Mouse (Mus musculus): ENCODE results near the gene Slc16a2. TPM values are rescaled to one million over a fixed set of nuclear protein-coding genes. Genes with fewer than 3 reads are reported as not detected.
A peak's percentile ranks its signal among the peaks of the same experiment; 100 is the strongest.

The Slc16a2 gene
- total RNA-seq, 2 experiments from 2014 or later, result 31.8 to 43.1 TPM

DNA sequence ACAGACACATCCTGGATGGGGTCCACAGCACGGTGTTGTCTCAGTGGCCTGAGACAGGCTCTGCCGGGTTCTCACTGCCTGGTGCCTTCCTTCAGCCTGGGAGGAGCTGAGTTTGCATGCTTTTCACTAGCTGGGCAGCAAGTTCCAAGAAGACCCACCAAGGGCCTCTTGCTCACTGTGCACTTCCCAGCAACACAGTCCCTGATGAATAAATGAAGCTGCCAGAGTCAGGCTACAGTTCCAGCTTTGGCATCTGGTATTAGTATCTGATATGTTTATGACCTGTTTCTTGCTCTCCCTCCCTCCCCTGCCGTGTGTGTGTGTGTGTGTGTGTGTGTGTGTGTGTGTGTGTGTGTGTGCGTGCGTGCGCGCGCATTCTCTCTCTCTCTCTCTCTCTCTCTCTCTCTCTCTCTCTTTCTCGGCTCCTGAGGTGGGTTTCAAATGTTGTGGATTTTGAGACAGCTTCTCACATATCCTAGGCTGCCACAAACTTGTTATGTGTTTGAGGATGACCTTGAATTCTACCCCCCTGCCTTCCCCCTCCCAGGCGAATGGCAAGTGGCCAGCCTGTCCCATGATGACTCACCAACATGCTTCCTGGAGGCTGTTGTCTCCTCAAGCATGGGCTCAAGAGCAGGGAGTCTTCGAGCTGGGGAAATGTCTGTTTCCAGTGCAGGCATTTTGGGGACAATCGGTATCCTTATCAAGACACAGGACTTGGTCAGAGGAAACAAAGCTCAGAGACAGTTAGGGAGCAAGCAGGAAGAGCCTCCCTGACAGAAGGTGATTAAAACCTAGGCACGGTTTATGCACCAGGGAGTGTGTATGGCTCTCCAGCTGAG lies 80.3 kb downstream of the Slc16a2 start:
- DNase-seq (ENCODE audit: low spot score in 2 of 2), result peak in 1 of 2 experiments; percentile 17

DNA sequence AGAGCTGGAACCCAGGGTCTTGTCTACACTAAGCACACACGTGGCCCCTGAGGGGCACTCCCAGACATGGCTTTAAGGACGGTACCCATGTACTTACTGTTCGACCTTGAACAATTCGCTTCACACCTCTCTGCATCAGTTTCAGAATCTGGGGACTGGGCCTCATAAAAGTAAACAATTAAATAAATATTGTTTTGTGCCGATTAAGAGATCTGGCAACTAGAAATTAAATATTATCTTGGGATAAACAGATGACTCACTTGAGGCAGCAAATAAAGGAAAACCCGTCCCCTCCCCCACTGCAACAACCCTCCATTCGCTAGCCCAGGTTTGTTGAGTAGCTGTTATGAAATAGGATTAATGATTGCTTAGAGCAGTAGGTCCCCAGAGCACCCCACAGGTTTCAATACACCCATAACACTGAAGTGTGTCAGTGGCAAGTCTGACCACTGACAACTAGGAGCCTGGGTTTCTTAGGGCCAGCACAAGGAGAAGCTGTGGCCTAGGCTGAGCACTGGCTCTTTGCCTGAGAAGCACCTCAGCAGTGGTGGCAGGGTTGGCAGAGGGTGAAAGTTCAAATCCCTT lies 87.7 kb downstream of the Slc16a2 start:
- no peak for DNase-seq (ENCODE audit: low spot score in 2 of 2)

DNA sequence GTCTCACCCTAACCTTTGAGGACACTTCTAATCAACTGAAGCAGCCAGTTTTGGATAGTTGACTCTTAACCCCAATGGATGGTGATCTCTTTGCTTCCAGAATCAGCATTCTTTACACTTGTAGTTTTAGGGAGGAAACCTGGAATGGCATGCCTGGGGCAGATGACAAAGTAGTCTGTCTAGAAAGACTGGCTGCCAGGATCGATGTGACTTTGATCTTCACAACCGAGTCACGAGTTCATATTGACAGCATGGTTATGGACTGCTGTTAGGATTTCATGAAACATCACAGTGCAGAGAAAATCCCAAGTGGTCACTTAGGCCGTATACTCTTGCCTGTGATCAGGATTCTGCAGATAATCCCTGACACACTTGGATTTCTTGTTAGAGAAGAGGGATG lies 88.7 kb downstream of the Slc16a2 start:
- no peak for DNase-seq (ENCODE audit: low spot score in 2 of 2)

DNA sequence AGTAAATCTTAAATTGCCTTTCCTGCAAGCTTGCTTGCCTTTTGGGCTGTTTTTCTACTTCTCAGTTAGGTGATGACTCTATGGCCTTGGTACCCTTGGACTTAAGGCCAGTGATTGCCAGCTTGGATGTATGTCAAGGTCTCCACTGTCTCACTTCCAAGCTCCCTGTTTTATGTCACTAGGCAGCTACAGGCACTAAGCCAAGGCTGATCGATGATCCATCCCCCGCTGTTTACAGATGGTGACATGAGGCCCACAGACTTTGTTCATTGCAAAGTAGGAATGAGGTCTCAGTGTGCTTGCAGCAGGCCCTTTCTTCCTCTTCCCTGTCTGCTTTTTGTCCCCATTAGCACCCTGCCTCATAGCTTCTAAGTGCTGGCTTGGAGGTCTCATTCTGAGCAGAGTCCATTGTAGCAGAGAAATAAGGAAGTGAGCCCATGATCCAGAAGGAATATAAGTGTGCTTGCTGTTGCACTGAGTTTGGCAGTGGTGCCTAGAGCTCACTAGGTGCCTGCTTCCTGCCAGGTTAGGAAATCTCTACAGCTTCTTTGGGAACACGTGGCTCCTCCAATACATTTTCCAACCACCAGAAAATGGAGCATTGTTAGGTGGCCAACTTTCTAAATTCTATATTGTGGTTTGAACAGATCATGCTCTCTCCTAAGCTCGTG lies 89.6 kb downstream of the Slc16a2 start:
- DNase-seq (ENCODE audit: low spot score in 2 of 2), result no peak

- DNase-seq (ENCODE audit: low spot score in 2 of 2), result no peak
Observed at GRCm38 (mm10) chrX:103722437-103722836, 99.3 kb downstream of the Slc16a2 start.

DNA sequence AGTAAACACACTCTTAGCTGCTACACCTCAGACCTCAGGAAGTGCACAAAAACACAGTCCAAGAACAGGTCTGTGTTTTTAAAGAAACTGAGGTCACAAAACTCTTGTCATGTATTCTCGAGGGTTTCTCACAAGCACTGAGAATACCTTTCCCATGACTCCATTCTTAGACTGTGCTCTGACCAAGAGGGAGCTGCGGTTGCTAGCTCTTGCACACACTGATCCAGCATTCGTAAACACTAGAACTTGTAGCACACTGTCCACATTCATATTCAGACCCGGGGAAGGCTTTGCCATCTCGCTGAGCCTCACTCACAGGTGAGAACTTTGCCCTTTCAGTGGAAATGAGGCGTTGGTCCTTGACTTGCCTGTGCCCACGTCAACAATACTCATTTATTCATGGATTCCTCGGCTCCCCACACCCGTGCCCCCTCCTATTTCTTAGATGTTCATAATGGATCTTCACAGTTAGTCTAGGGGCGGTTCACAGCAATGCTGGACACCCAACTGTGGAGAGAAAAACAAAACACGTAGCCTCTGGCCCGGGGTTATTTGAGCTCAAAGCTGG lies 102.1 kb downstream of the Slc16a2 start:
- DNase-seq (ENCODE audit: low spot score in 2 of 2), result no peak

DNA sequence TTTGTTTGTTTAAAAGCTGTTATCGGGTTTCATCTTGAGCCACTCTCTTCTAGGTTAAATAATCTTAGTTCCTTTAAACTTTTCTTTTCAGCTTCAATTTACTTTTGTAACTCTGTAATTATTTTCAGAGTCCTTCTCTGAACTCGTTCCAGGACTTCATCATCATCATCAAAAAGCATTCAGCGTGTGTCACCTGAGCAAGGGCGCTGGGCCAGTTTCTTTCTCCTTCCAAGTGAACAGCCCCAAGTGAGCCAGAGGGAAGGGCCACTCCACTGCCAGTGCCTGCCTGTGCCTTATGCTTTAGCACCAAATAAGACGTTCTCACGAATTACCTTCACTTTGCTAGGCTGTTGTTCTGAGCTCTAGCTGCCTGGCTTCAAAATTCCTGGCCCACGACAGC lies 108.9 kb downstream of the Slc16a2 start:
- DNase-seq (ENCODE audit: low spot score in 2 of 2), result no peak

DNA sequence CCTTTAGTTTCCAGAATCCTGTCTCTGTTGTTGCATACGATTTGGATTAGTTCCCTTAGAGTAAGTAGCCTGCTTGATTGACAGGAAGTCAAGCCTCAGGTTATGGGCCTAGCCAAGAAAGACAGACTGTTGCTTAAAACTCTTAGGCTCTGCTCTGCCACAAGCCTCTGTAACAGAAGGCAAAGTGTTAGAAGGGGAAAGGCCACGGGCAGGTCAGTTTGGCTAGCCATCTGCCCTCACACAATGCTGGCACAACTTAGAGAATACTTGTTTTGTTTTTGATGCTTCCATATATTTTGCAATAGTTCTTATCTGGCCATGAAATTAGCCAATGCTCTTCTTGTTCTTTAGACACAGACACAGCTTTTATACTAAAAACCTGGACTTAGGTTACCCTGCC lies 112.1 kb downstream of the Slc16a2 start:
- DNase-seq (ENCODE audit: low spot score in 2 of 2), result no peak

- no peak for DNase-seq (ENCODE audit: low spot score in 2 of 2)
Observed at GRCm38 (mm10) chrX:103708592-103708991, 113.2 kb downstream of the Slc16a2 start.

DNA sequence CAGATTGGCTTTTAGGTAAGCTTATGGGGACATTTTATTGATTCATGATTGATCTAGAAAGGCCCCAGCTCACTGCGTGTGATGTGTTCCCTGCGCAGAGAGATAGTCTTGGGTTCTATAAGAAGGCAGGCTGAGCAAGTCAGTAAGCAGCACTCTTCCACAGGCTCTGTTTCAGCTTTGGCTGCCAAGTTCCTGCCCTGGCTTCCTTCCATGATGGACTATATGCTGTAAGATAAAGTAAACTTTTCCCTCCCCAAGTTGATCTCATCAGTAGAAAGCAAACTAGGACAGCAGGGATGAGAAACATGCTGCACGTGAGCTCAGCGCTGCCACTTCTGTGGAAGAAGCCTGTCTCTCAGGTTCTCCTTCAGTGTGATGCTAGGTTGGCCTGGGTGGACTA lies 117.2 kb downstream of the Slc16a2 start:
- DNase-seq (ENCODE audit: low spot score in 2 of 2), result no peak

DNA sequence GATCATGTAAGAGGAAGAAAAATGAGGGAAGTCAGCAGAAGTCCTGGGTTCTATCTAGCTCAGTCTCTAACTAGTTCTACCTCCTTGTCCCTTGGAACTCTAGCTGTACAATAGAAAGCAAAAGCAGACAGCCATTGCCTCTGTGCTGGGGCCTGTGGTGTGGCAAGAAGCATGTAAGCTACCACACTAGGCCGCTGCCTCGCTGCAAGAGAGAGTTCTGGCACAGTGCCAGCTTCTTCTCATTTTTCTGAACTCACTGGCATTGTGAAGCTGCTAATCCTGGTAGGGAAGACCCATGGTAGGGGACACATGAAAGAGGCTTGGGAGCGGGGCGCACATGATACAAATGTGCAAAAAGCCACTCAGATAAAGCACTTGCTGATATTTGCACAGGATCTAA lies 117.8 kb downstream of the Slc16a2 start:
- peak in 1 of 2 experiments; percentile 7 for DNase-seq (ENCODE audit: low spot score in 2 of 2)

GRCm38 (mm10) chrX:103697796-103698195 lies 124.0 kb downstream of the Slc16a2 start:
- DNase-seq (ENCODE audit: low spot score in 2 of 2), result no peak

- DNase-seq (ENCODE audit: low spot score in 2 of 2), result no peak
Observed at GRCm38 (mm10) chrX:103696081-103696519, 125.7 kb downstream of the Slc16a2 start.

DNA sequence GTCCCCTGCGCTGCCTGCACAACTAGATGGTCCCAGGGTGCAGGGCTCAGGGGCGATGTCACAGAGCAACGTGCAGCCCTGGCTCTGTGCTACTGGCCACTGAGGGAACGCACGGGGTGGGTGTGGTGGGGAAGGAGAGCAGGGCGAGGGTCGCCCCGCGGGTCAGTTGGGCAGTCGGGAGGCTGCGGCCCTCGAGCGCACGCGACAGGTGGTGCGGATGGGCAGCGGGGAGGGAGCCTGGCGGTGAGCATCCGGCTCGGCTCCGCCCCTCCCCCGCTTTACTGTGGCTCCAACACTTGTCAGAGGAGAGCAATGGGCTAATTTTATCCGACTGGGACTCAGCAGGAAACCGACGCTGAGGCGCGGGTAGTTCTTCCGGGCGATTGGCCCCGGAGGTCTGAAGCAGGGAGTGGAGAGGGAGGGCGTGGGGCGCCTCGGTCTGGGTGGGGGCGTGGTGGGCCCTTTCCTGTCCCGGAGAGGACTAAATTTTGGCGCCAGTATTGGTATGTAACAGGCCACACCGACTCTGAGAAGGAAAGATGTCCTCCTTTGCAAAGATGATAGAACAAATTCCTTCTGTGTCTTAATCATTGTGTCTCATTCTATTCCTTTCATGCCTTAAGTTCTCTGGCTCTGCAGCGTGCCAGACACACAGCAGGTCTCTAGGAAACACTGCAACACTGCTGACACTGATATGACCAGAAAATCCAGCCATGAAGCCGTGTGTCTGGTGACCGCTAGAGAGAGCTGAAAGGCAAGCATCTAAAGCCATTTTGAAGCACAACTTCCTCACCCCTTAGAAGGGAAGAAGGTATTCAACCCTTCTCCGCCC lies 126.4 kb downstream of the Slc16a2 start:
- DNase-seq (ENCODE audit: low spot score in 2 of 2), result peak in 1 of 2 experiments; percentile 5

DNA sequence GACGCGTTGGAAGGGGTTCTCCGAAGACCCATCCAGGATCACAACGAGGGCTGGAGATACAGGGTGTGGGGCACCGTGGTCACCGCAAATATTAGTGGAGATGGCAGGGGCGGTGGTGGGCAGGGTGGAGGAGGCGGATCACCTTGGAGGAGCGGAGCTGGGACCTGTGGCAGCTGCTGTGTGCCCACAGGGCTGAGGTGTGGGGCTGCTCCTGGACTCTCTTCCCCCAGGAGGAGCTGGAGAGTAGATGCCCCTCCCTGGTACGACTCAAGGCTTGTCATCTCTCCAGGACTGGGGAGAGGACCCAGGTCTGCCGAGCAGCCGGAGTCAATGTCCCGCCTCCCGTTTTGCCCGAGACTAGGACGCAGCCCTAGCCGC lies 127.0 kb downstream of the Slc16a2 start:
- DNase-seq (ENCODE audit: low spot score in 2 of 2), result no peak

GRCm38 (mm10) chrX:103694381-103694780 lies 127.4 kb downstream of the Slc16a2 start:
- DNase-seq (ENCODE audit: low spot score in 2 of 2), result no peak

DNA sequence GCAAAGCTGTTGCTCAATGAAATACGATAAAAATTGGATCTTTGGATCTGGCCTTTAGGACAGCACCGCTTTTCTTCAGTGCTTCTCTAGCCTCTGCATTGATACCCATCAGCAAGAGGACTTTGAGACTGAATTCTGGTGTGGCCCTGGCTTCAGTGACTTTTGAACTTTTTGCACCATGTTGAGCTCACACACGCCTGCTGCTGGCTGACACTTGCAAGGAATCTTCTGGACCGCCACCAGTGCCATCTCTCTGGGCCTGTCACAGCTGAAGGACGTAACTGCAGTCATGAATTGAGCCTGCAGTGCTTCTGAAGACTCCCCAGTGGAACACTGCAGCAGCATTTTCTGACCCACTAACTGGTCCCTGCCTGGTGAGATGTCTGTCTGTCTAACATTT lies 128.9 kb downstream of the Slc16a2 start:
- no peak for DNase-seq (ENCODE audit: low spot score in 2 of 2)

DNA sequence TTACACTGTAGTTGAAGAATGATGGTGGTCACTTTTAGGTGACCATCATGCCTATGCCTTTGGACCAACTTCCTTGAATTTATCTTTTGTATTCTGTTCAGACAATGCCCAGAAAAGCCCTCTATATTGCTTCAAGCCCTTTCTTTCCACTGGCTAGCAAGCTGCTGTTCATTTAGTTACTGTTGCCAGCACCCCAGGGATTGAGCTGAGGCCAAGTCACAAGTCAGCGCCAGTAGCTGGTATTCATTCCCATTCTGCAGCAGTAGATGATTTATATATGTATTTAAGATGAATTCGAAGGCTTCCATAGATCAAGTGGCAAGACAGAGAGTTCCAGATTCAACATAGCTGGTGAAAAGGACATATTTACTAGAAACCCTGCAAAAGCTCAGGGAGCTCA lies 133.2 kb downstream of the Slc16a2 start:
- DNase-seq (ENCODE audit: low spot score in 2 of 2), result no peak

DNA sequence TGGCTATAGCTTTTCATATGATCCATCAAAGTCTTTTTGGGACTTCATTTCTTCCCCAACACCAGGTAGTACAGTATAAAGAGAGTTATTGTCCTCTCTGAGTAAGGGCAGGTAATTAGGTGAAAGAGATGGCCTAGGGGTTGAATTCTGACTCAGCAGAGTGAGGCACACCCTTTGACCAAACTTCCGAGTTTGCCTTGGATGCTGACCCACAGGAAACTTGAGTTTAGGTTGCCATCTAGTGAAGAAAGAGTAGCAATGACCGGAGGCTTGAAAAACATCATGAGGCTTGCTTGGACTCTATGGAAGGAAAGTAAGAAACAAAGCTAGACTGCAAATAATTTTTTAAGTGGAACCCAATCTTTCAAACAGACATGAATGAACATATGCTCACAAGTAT lies 147.1 kb downstream of the Slc16a2 start:
- no peak for DNase-seq (ENCODE audit: low spot score in 2 of 2)

- DNase-seq (ENCODE audit: low spot score in 2 of 2), result no peak
Observed at GRCm38 (mm10) chrX:103673761-103674160, 148.0 kb downstream of the Slc16a2 start.

DNA sequence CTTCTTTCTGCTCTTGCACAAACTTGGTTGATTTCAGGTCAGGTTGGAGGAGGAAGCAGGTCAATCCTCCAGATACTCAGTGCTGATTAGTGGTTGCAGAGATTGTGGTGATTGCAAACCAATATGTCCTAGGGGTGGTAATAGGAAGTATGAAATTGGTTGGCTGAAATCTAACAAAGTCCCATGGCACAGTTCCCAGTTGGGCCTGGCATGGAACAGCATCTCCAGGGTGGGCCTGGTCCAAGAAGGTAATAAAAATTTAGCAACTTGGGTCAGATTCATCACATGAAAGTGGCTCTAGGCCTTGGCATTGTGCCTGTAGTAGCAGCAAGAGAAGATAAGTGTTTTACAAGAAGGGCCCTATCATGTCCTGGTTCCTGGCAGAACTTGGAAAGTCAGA lies 151.5 kb downstream of the Slc16a2 start:
- no peak for DNase-seq (ENCODE audit: low spot score in 2 of 2)
